Mouse (Mus musculus) cerebellum, adult 9-10 months (tissue): ENCODE data around the gene Mboat2.

Experiments used
- DNase-seq: peaks from one replicate; pipeline ENCODE4 v3.0.0; 2022

Mboat2 gene

GRCm38 (mm10) chr12:24950376-24951046 lies 119.8 kb downstream of the Mboat2 start:
- no peak for DNase-seq

GRCm38 (mm10) chr12:24952147-24952546 lies 121.5 kb downstream of the Mboat2 start:
- peak; percentile 34 for DNase-seq

GRCm38 (mm10) chr12:24955137-24955536 lies 124.5 kb downstream of the Mboat2 start:
- DNase-seq, result no peak

GRCm38 (mm10) chr12:24958526-24958925 lies 127.8 kb downstream of the Mboat2 start:
- no peak for DNase-seq

GRCm38 (mm10) chr12:24961821-24962220 lies 131.1 kb downstream of the Mboat2 start:
- no peak for DNase-seq

GRCm38 (mm10) chr12:24962362-24962967 lies 131.8 kb downstream of the Mboat2 start:
- no peak for DNase-seq

GRCm38 (mm10) chr12:24963393-24964022 lies 132.8 kb downstream of the Mboat2 start:
- DNase-seq, result no peak

- DNase-seq, result peak; percentile 64
Observed at GRCm38 (mm10) chr12:24965406-24965805, 134.7 kb downstream of the Mboat2 start.

- peak; percentile 45 for DNase-seq
Observed at GRCm38 (mm10) chr12:24966046-24966445, 135.4 kb downstream of the Mboat2 start.

- no peak for DNase-seq
Observed at GRCm38 (mm10) chr12:24971490-24972200, 141.0 kb downstream of the Mboat2 start.

- no peak for DNase-seq
Observed at GRCm38 (mm10) chr12:24972371-24973350, 142.0 kb downstream of the Mboat2 start.

GRCm38 (mm10) chr12:24973586-24973985 lies 142.9 kb downstream of the Mboat2 start:
- no peak for DNase-seq

GRCm38 (mm10) chr12:24974446-24975114 lies 143.9 kb downstream of the Mboat2 start, which contains the start of gene Kidins220:
TSS of gene Kidins220 (plus strand) at chr12:24974925.
- peak; percentile 96 for DNase-seq

GRCm38 (mm10) chr12:24975115-24975733 lies 144.5 kb downstream of the Mboat2 start:
- peak; percentile 89 for DNase-seq

GRCm38 (mm10) chr12:24985226-24985625 lies 154.5 kb downstream of the Mboat2 start:
- DNase-seq, result no peak

- DNase-seq, result no peak
Observed at GRCm38 (mm10) chr12:24995350-24995749, 164.7 kb downstream of the Mboat2 start.

- DNase-seq, result no peak
Observed at GRCm38 (mm10) chr12:25005350-25005749, 174.7 kb downstream of the Mboat2 start.

- no peak for DNase-seq
Observed at GRCm38 (mm10) chr12:25009957-25010356, 179.3 kb downstream of the Mboat2 start.

- DNase-seq, result no peak
Observed at GRCm38 (mm10) chr12:25010416-25010815, 179.7 kb downstream of the Mboat2 start.

GRCm38 (mm10) chr12:25011733-25012367 lies 181.2 kb downstream of the Mboat2 start:
- no peak for DNase-seq
